In the genomic region with DNA sequence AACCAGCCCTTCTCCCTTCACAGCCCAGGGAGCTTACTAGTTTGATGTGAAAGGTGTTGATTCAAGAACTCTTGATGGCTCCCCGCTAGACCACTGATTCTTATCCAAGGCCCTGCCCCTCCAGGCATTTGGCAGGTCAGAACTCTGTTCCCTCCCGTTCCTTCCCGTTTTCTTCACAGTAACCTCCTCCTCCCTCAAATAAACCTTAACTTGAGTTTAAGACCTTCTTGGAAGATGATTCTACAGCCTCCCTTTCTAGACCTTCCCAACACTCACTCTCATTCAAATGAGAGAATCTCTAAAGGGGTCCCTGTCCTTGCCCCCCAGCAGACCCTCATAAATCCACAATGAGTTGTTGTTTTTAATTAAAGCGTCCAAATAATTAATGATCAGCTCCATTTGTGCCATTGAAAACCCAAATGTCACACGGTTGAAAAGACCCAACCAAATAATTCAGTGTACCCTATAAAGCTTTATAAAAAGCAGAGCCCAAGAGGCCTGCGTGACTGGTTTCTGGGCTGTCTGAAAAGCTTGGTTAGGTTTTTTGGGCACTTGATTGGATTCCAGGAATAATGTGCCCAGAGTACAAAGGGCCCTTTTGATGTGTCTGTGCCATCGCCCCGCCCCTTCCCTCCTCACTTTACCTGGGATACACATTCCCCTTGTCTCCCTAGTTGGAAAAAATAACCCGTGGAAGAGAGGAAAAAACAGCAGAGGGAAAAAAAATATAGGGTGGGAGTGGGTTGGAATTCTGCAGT, we compare ENCODE assay signal across 14 mouse cellular contexts.
DNase-seq lines count a peak whose midpoint lies in the region; ATAC-seq and TF ChIP-seq lines count a peak whose summit lies in the region.
"Had no signal": no experiment of that assay in that cellular context is flagged by ENCODE, and none has a peak within 500 bp of the region (broad histone marks: within the 10 kb centered on the region; RNA-seq: fewer than 3 reads in every experiment).

No protein-coding gene starts in this region.

- ATAC-seq in forebrain, embryonic 12.5 days (ENCODE audit: low FRiP score), result no peak; the same call in 1 of the 2 replicates
- ATAC-seq in forebrain, postnatal 0 days, result no peak

- no peak for TF ChIP-seq CTCF in forebrain, postnatal 0 days (IDR thresholded peaks at IDR 0.05; ENCODE audit: low read depth)
- TF ChIP-seq CTCF in brain, embryonic 14.5 days (IDR thresholded peaks at IDR 0.05; ENCODE audit: borderline replicate concordance, extremely low read depth, insufficient read depth, insufficient read length), result no peak

- no peak for TF ChIP-seq POLR2A in brain, embryonic 14.5 days (IDR thresholded peaks at IDR 0.05; ENCODE audit: borderline replicate concordance, extremely low read depth, insufficient read depth, insufficient read length, poor library complexity, severe bottlenecking)

- no peak overlapping the region for H3K9ac ChIP-seq in forebrain, embryonic 12.5 days
- no peak overlapping the region for H3K9ac ChIP-seq in forebrain, postnatal 0 days
- H3K9ac ChIP-seq: embryonic facial prominence, embryonic 15.5 days; heart, embryonic 12.5 days; liver, embryonic 13.5 days had no signal

- H3K27me3 ChIP-seq in forebrain, embryonic 12.5 days, result no peaks in the 10 kb centered on the region
- no peaks in the 10 kb centered on the region for H3K27me3 ChIP-seq in forebrain, postnatal 0 days (ENCODE audit: insufficient read depth, low read length)
- H3K27me3 ChIP-seq: embryonic facial prominence, embryonic 15.5 days; heart, embryonic 12.5 days; liver, embryonic 13.5 days had no signal

- H3K4me1 ChIP-seq in forebrain, embryonic 12.5 days, result 0 out of 2 replicates have a peak, but pooled peaks cover 4% of the 10 kb centered on the region
- H3K4me1 ChIP-seq in forebrain, postnatal 0 days (ENCODE audit: insufficient read depth), result no peaks in the 10 kb centered on the region
- H3K4me1 ChIP-seq: liver, embryonic 13.5 days had no signal

- H3K4me2 ChIP-seq in forebrain, embryonic 12.5 days, result no peak overlapping the region
- no peak overlapping the region for H3K4me2 ChIP-seq in forebrain, postnatal 0 days (ENCODE audit: low read depth)
- H3K4me2 ChIP-seq: embryonic facial prominence, embryonic 15.5 days; heart, embryonic 12.5 days; liver, embryonic 13.5 days had no signal

- no peak overlapping the region for H3K4me3 ChIP-seq in forebrain, embryonic 12.5 days (replicated peaks)
- H3K4me3 ChIP-seq in forebrain, postnatal 0 days (ENCODE audit: low read depth, low read length), result no peak overlapping the region
- H3K4me3 ChIP-seq: embryonic facial prominence, embryonic 15.5 days; heart, embryonic 12.5 days; liver, embryonic 13.5 days had no signal

- H3K9me3 ChIP-seq in forebrain, embryonic 12.5 days, result no peaks in the 10 kb centered on the region
- no peaks in the 10 kb centered on the region for H3K9me3 ChIP-seq in forebrain, postnatal 0 days (ENCODE audit: low read length)
- H3K9me3 ChIP-seq: embryonic facial prominence, embryonic 15.5 days; heart, embryonic 12.5 days; liver, embryonic 13.5 days had no signal

- DNase-seq in forebrain, postnatal 0 days, result no peak
- peak; percentile 70 for DNase-seq in brain, embryonic 14.5 days (ENCODE audit: low read depth)
- peak; percentile 76 to 77 for DNase-seq in kidney, adult 8-10 months
- DNase-seq in kidney, postnatal 36 days, result peak; percentile 75 to 86
- DNase-seq in testis, postnatal 10 days (ENCODE audit: low spot score), result no peak
- DNase-seq in frontal cortex, postnatal 36 days (ENCODE audit: low spot score in 2 of 2), result no peak
- DNase-seq in embryo, embryonic 9.5 days (ENCODE audit: extremely low spot score), result no peak
- DNase-seq: heart, postnatal 4 days; liver, embryonic 13.5 days; lung, postnatal 4 days; midbrain, embryonic 14.5 days had no signal

- peak overlapping the region; percentile 21; the same call in 1 of the 2 replicates for H3K27ac ChIP-seq in forebrain, embryonic 12.5 days
- no peak overlapping the region for H3K27ac ChIP-seq in forebrain, postnatal 0 days (ENCODE audit: low read depth, low read length)
- H3K27ac ChIP-seq: embryonic facial prominence, embryonic 15.5 days; liver, embryonic 13.5 days had no signal

- WGBS in forebrain, embryonic 12.5 days, result 52% methylated on average over 9 of the region's 9 CpGs
- WGBS in forebrain, postnatal 0 days, result 29% methylated on average over 9 of the region's 9 CpGs

- no peaks in the 10 kb centered on the region for H3K36me3 ChIP-seq in forebrain, embryonic 12.5 days (replicated peaks)
- H3K36me3 ChIP-seq in forebrain, postnatal 0 days (ENCODE audit: insufficient read depth), result no peaks in the 10 kb centered on the region
- H3K36me3 ChIP-seq: embryonic facial prominence, embryonic 15.5 days; heart, embryonic 12.5 days; liver, embryonic 13.5 days had no signal

Comparison
In these comparisons a context has a peak if more than half of its experiments do, and no peak if none do; other contexts are left out.
1. DNase-seq: peak in brain, embryonic 14.5 days (single experiment), kidney, adult 8-10 months (2 of 2) and kidney, postnatal 36 days (2 of 2); none in forebrain, postnatal 0 days (single experiment), testis, postnatal 10 days (single experiment), frontal cortex, postnatal 36 days (0 of 2) and embryo, embryonic 9.5 days (single experiment).